Mouse (Mus musculus) hindbrain, embryonic 13.5 days (tissue): ENCODE data around the gene Olfr1381. TPM values are rescaled to one million over a fixed set of nuclear protein-coding genes. Genes with fewer than 3 reads are reported as not detected.

Experiments used
- polyA plus RNA-seq: library from polyadenylated mRNA; unstranded; fragments of >200 nt; fragmentation: Nextera tagmentation; extraction: Ambion mirVana; gene quantifications from 2 replicates; pipeline ENCODE4 v1.2.1, GENCODE M21; 2015

The Olfr1381 gene
- polyA plus RNA-seq, 1 experiment from 2014 or later = not detected

Other genes starting within 250 kb of the Olfr1381 start
- gene Olfr10, start 238.7 kb upstream of the Olfr1381 start, polyA plus RNA-seq = not detected in 2 replicates
- gene Olfr1391, start 220.7 kb upstream of the Olfr1381 start, polyA plus RNA-seq = not detected in 2 replicates
- gene Olfr1390, start 208.3 kb upstream of the Olfr1381 start, polyA plus RNA-seq = not detected in 2 replicates
- not detected in 2 replicates for gene Olfr1389, start 120.4 kb upstream of the Olfr1381 start, polyA plus RNA-seq
- 0.09 TPM in 1 of 2 replicates, not detected in the other for gene Olfr1388, start 106.8 kb upstream of the Olfr1381 start, polyA plus RNA-seq
- not detected in 2 replicates for gene Olfr1387, start 88.1 kb upstream of the Olfr1381 start, polyA plus RNA-seq
- gene Olfr1386, start 78.4 kb upstream of the Olfr1381 start, polyA plus RNA-seq = not detected in 2 replicates
- not detected in 2 replicates for gene Olfr1385, start 54.4 kb upstream of the Olfr1381 start, polyA plus RNA-seq
- not detected in 2 replicates for gene Olfr1384, start 36.7 kb upstream of the Olfr1381 start, polyA plus RNA-seq
- not detected in 2 replicates for gene Olfr1383, start 23.8 kb upstream of the Olfr1381 start, polyA plus RNA-seq
- not detected in 2 replicates for gene Olfr1382, start 15.2 kb upstream of the Olfr1381 start, polyA plus RNA-seq
- gene Olfr1380, start 13.4 kb downstream of the Olfr1381 start, polyA plus RNA-seq = not detected in 2 replicates
- gene Flt4, start 65.8 kb downstream of the Olfr1381 start, polyA plus RNA-seq = 1.5 and 2.2 TPM in 2 replicates
- gene Scgb3a1, start 120.2 kb downstream of the Olfr1381 start, polyA plus RNA-seq = not detected in 2 replicates
- 57.1 and 57.4 TPM in 2 replicates for gene Cnot6, start 169.3 kb downstream of the Olfr1381 start, polyA plus RNA-seq